Mouse (Mus musculus) embryonic facial prominence, embryonic 10.5 days (tissue): ENCODE measurements at regions not wholly inside any gene's neighbourhood (a gene's known extent, or its start where the extent isn't known, plus 50 kb on each side); places are given as distances from the start of the nearest gene placed in this dataset.

ENCODE experiments used
- DNase-seq: peaks from one replicate; pipeline ENCODE4 v3.0.0-alpha.2; 2017; ENCODE audit warnings: low spot score
- H3K27ac ChIP-seq: fragments of 300-500 bp; sonication (generic); replicated peaks from 2 replicates; pipeline ENCODE4 v1.5.1; 2016; ENCODE audit warnings: mild to moderate bottlenecking
- H3K27me3 ChIP-seq: fragments of 300-500 bp; sonication (generic); replicated peaks from 2 replicates; pipeline ENCODE4 v1.6.1; 2016; ENCODE audit warnings: low read depth, mild to moderate bottlenecking; ENCODE audit not compliant: poor library complexity, severe bottlenecking
- H3K36me3 ChIP-seq: fragments of 300-500 bp; sonication (generic); replicated peaks from 2 replicates; pipeline ENCODE4 v1.6.1; 2016; ENCODE audit warnings: mild to moderate bottlenecking, moderate library complexity
- H3K4me1 ChIP-seq: fragments of 300-500 bp; sonication (generic); 2 replicates; pipeline ENCODE4 v1.6.1; 2016
- H3K4me3 ChIP-seq: fragments of 300-500 bp; sonication (generic); 2 replicates; pipeline ENCODE4 v1.5.1; 2016; ENCODE audit warnings: mild to moderate bottlenecking, moderate library complexity
- H3K9me3 ChIP-seq: fragments of 300-500 bp; sonication (generic); 2 replicates; pipeline ENCODE4 v1.6.1; 2016; ENCODE audit warnings: mild to moderate bottlenecking
- WGBS: fragments of 180-500 bp; shearing (Covaris S2); methylation state at CpG from one replicate; pipeline ENCODE4 v1.1.7; 2016; 5-methylcytosine and 5-hydroxymethylcytosine counted together

GRCm38 (mm10) chr14:71543580-71543979 lies 943.9 kb upstream of the Fam160b2 start:
- 0 out of 2 replicates have a peak, but pooled peaks cover 3% of the 10 kb centered on the region for H3K4me1 ChIP-seq
- no peak overlapping the region for H3K4me3 ChIP-seq
- no peaks in the 10 kb centered on the region for H3K9me3 ChIP-seq
- no peak overlapping the region for H3K27ac ChIP-seq
- WGBS = 90% methylated on average over 3 of the region's 3 CpGs
- H3K27me3 ChIP-seq = no peaks in the 10 kb centered on the region
- H3K36me3 ChIP-seq = no peaks in the 10 kb centered on the region
- no peak for DNase-seq

GRCm38 (mm10) chr14:71532074-71532659 lies 932.5 kb upstream of the Fam160b2 start:
- Histone ChIP-seq H3K9me3 (no peaks in the 10 kb centered on the region), H3K4me3 (no peak overlapping the region), H3K27me3 (no peaks in the 10 kb centered on the region), H3K27ac (0 out of 2 replicates have a peak overlapping the region, but pooled peaks have one; percentile 6), H3K36me3 (no peaks in the 10 kb centered on the region), H3K4me1 (no peaks in the 10 kb centered on the region)
- WGBS = 69% methylated on average over 11 of the region's 11 CpGs
- DNase-seq = no peak

GRCm38 (mm10) chr14:71531298-71531697 lies 931.7 kb upstream of the Fam160b2 start:
- DNase-seq = no peak
- no peaks in the 10 kb centered on the region for H3K9me3 ChIP-seq
- H3K36me3 ChIP-seq = no peaks in the 10 kb centered on the region
- no peaks in the 10 kb centered on the region for H3K27me3 ChIP-seq
- WGBS = 65% methylated on average over 2 of the region's 2 CpGs
- no peak overlapping the region for H3K27ac ChIP-seq
- no peaks in the 10 kb centered on the region for H3K4me1 ChIP-seq
- no peak overlapping the region for H3K4me3 ChIP-seq

GRCm38 (mm10) chr14:71530421-71530820 lies 930.8 kb upstream of the Fam160b2 start:
- Histone ChIP-seq H3K27me3 (no peaks in the 10 kb centered on the region), H3K4me1 (no peaks in the 10 kb centered on the region), H3K9me3 (no peaks in the 10 kb centered on the region), H3K4me3 (no peak overlapping the region), H3K36me3 (no peaks in the 10 kb centered on the region), H3K27ac (no peak overlapping the region)
- DNase-seq = no peak
- WGBS = 64% methylated on average over 6 of the region's 6 CpGs

- no peak overlapping the region for H3K4me3 ChIP-seq
- no peak for DNase-seq
- no peaks in the 10 kb centered on the region for H3K4me1 ChIP-seq
- no peaks in the 10 kb centered on the region for H3K27me3 ChIP-seq
- no peaks in the 10 kb centered on the region for H3K9me3 ChIP-seq
- no peaks in the 10 kb centered on the region for H3K36me3 ChIP-seq
- 62% methylated on average over 2 of the region's 2 CpGs for WGBS
- no peak overlapping the region for H3K27ac ChIP-seq
These were observed 918.9 kb upstream of the Fam160b2 start for GRCm38 (mm10) chr14:71518541-71518940.

GRCm38 (mm10) chr14:71500851-71501250 lies 901.2 kb upstream of the Fam160b2 start:
- H3K36me3 ChIP-seq = no peaks in the 10 kb centered on the region
- no peak for DNase-seq
- H3K27me3 ChIP-seq = no peaks in the 10 kb centered on the region
- 91% methylated on average over 1 of the region's 1 CpGs for WGBS
- H3K27ac ChIP-seq = no peak overlapping the region
- no peaks in the 10 kb centered on the region for H3K9me3 ChIP-seq
- no peak overlapping the region for H3K4me3 ChIP-seq
- no peaks in the 10 kb centered on the region for H3K4me1 ChIP-seq

GRCm38 (mm10) chr14:71491201-71491600 lies 891.6 kb upstream of the Fam160b2 start:
- H3K4me1 ChIP-seq = no peaks in the 10 kb centered on the region
- no peak overlapping the region for H3K4me3 ChIP-seq
- H3K27ac ChIP-seq = no peak overlapping the region
- no peaks in the 10 kb centered on the region for H3K27me3 ChIP-seq
- H3K9me3 ChIP-seq = no peaks in the 10 kb centered on the region
- no peak for DNase-seq
- 89% methylated on average over 7 of the region's 7 CpGs for WGBS
- no peaks in the 10 kb centered on the region for H3K36me3 ChIP-seq

GRCm38 (mm10) chr14:71486176-71486970 lies 886.7 kb upstream of the Fam160b2 start:
- H3K4me1 ChIP-seq = no peaks in the 10 kb centered on the region
- H3K9me3 ChIP-seq = no peaks in the 10 kb centered on the region
- H3K27me3 ChIP-seq = no peaks in the 10 kb centered on the region
- no peaks in the 10 kb centered on the region for H3K36me3 ChIP-seq
- H3K4me3 ChIP-seq = no peak overlapping the region
- DNase-seq = no peak
- H3K27ac ChIP-seq = no peak overlapping the region
- WGBS = 88% methylated on average over 12 of the region's 12 CpGs

GRCm38 (mm10) chr14:71475656-71476055 lies 876.0 kb upstream of the Fam160b2 start:
- Histone ChIP-seq H3K9me3 (no peaks in the 10 kb centered on the region), H3K4me1 (no peaks in the 10 kb centered on the region), H3K27me3 (no peaks in the 10 kb centered on the region), H3K4me3 (no peak overlapping the region), H3K27ac (no peak overlapping the region), H3K36me3 (no peaks in the 10 kb centered on the region)
- DNase-seq = peak; percentile 11
- WGBS = 63% methylated on average over 2 of the region's 2 CpGs

- DNase-seq = no peak
- 90% methylated on average over 6 of the region's 6 CpGs for WGBS
- no peak overlapping the region for H3K27ac ChIP-seq
These were observed 874.3 kb upstream of the Fam160b2 start for GRCm38 (mm10) chr14:71473907-71474306.

GRCm38 (mm10) chr14:71432364-71432763 lies 832.7 kb upstream of the Fam160b2 start:
- no peaks in the 10 kb centered on the region for H3K9me3 ChIP-seq
- WGBS = 56% methylated on average over 2 of the region's 2 CpGs
- H3K36me3 ChIP-seq = no peaks in the 10 kb centered on the region
- H3K27ac ChIP-seq = no peak overlapping the region
- H3K27me3 ChIP-seq = no peaks in the 10 kb centered on the region
- H3K4me3 ChIP-seq = no peak overlapping the region
- peaks cover 5% of the 10 kb centered on the region for H3K4me1 ChIP-seq
- peak; percentile 9 for DNase-seq

More at GRCm38 (mm10) chr14:71473907-71474306, 874.3 kb upstream of the Fam160b2 start:
- Histone ChIP-seq H3K27me3 (no peaks in the 10 kb centered on the region), H3K9me3 (no peaks in the 10 kb centered on the region), H3K36me3 (no peaks in the 10 kb centered on the region), H3K4me3 (no peak overlapping the region), H3K4me1 (no peaks in the 10 kb centered on the region)
